ENCODE assay signal across 8 mouse cellular contexts in genomic region chr1:191573906-191574639, GRCm38 (mm10). TPM values are rescaled to one million over a fixed set of nuclear protein-coding genes. Genes with fewer than 3 reads are reported as not detected.
DNase-seq lines count a peak whose midpoint lies in the region; ATAC-seq and TF ChIP-seq lines count a peak whose summit lies in the region.

No protein-coding gene starts in this region.

- no peak for DNase-seq in heart, postnatal 14 days
- no peak for DNase-seq in G1E (ENCODE audit: low spot score)
- DNase-seq in liver, postnatal 0 days: no peak
- no peak for DNase-seq in urinary bladder, postnatal 4 days (ENCODE audit: low spot score in 2 of 2)
- DNase-seq in left cerebral cortex, adult 2 months (ENCODE audit: extremely low spot score in 1 of 2, low spot score in 2 of 2): no peak
- DNase-seq in left cerebral cortex, postnatal 10 days (ENCODE audit: extremely low spot score in 1 of 2, low spot score in 2 of 2): no peak

- TF ChIP-seq CTCF in G1E (IDR thresholded peaks at IDR 0.05; ENCODE audit: low read depth, low read length): no peak
- no peak for TF ChIP-seq CTCF in liver, postnatal 0 days (IDR thresholded peaks at IDR 0.05; ENCODE audit: low read depth)
- TF ChIP-seq CTCF in left cerebral cortex, adult 2 months (IDR thresholded peaks at IDR 0.05): no peak

- under 1% methylated on average over 13 of the region's 13 CpGs for whole genome bisulfite sequencing in heart, embryonic 16.5 days
- WGBS in forebrain, embryonic 13.5 days: 1% methylated on average over 13 of the region's 13 CpGs
- WGBS in liver, postnatal 0 days (ENCODE audit: insufficient replicate concordance): 2% methylated on average over 13 of the region's 13 CpGs

- H3K36me3 ChIP-seq in heart, embryonic 16.5 days (ENCODE audit: control insufficient read depth, insufficient read depth): 0 out of 2 replicates have a peak, but pooled peaks cover 3% of the 10 kb centered on the region
- H3K36me3 ChIP-seq in G1E (replicated peaks): peaks cover 43% of the 10 kb centered on the region
- H3K36me3 ChIP-seq in forebrain, embryonic 13.5 days (ENCODE audit: poor library complexity, severe bottlenecking): peaks cover 13% of the 10 kb centered on the region
- peaks cover 4% of the 10 kb centered on the region; the same call in 1 of the 2 replicates for H3K36me3 ChIP-seq in liver, postnatal 0 days (replicated peaks; ENCODE audit: insufficient read depth, low read length)

- peaks cover 25% of the 10 kb centered on the region for H3K4me1 ChIP-seq in heart, embryonic 16.5 days (ENCODE audit: control insufficient read depth, insufficient read depth, low read length)
- peaks cover 44% of the 10 kb centered on the region for H3K4me1 ChIP-seq in G1E (ENCODE audit: insufficient read depth, low read depth, low read length)
- peaks cover 46% of the 10 kb centered on the region for H3K4me1 ChIP-seq in forebrain, embryonic 13.5 days
- peaks cover 25% of the 10 kb centered on the region for H3K4me1 ChIP-seq in liver, postnatal 0 days (ENCODE audit: insufficient read depth)

- H3K4me3 ChIP-seq in heart, embryonic 16.5 days (ENCODE audit: low read length): peak overlapping the region; percentile 94
- peak overlapping the region; percentile 87 for H3K4me3 ChIP-seq in G1E (ENCODE audit: low read depth, low read length)
- H3K4me3 ChIP-seq in forebrain, embryonic 13.5 days: peak overlapping the region; percentile 86
- H3K4me3 ChIP-seq in liver, postnatal 0 days (ENCODE audit: low read depth, low read length): peak overlapping the region; percentile 83
- H3K4me3 ChIP-seq in left cerebral cortex, adult 2 months: no peak overlapping the region

- peak overlapping the region; percentile 75 for H3K4me2 ChIP-seq in heart, embryonic 16.5 days (ENCODE audit: low read depth, low read length)
- peak overlapping the region; percentile 69 for H3K4me2 ChIP-seq in forebrain, embryonic 13.5 days
- H3K4me2 ChIP-seq in liver, postnatal 0 days (ENCODE audit: low read depth, low read length): peak overlapping the region; percentile 73

- H3K9ac ChIP-seq in heart, embryonic 16.5 days (ENCODE audit: low read length): peak overlapping the region; percentile 88
- peak overlapping the region; percentile 72 for H3K9ac ChIP-seq in forebrain, embryonic 13.5 days
- peak overlapping the region; percentile 81 for H3K9ac ChIP-seq in liver, postnatal 0 days (replicated peaks)

- peak overlapping the region; percentile 92 for H3K27ac ChIP-seq in heart, embryonic 16.5 days (ENCODE audit: low read length)
- H3K27ac ChIP-seq in forebrain, embryonic 13.5 days: peak overlapping the region; percentile 78; the same call in 1 of the 2 replicates
- H3K27ac ChIP-seq in liver, postnatal 0 days (ENCODE audit: low read depth): peak overlapping the region; percentile 76
- no peak overlapping the region for H3K27ac ChIP-seq in left cerebral cortex, adult 2 months

- no peak for ATAC-seq in heart, embryonic 16.5 days (replicated peaks; ENCODE audit: extremely low read depth, insufficient read depth, low FRiP score)
- no peak for ATAC-seq in G1E (ENCODE audit: extremely low read depth, insufficient number of reproducible peaks, low FRiP score, poor library complexity, severe bottlenecking)
- ATAC-seq in forebrain, embryonic 13.5 days: no peak
- no peak for ATAC-seq in liver, postnatal 0 days

- H3K9me3 ChIP-seq in heart, embryonic 16.5 days (replicated peaks; ENCODE audit: control insufficient read depth, low read length): no peaks in the 10 kb centered on the region
- no peaks in the 10 kb centered on the region for H3K9me3 ChIP-seq in G1E (replicated peaks)
- no peaks in the 10 kb centered on the region for H3K9me3 ChIP-seq in forebrain, embryonic 13.5 days (replicated peaks)
- no peaks in the 10 kb centered on the region for H3K9me3 ChIP-seq in liver, postnatal 0 days (ENCODE audit: low read length)

- intact Hi-C loops in heart, postnatal 14 days (cut with DNase I): no loop called here
- intact Hi-C loops in left cerebral cortex, adult 2 months (cut with DNase I): loop anchor here (10.0 kb wide), 1 partner anchor 331 kb away; the partner anchor contains the start of gene Slc30a1
- intact Hi-C loops in left cerebral cortex, postnatal 10 days (cut with DNase I): no loop called here

- TF ChIP-seq EP300 in liver, postnatal 0 days (IDR thresholded peaks at IDR 0.05; ENCODE audit: low read depth): no peak

- H3K27me3 ChIP-seq in heart, embryonic 16.5 days (ENCODE audit: control insufficient read depth, insufficient read depth, low read length): no peaks in the 10 kb centered on the region
- no peaks in the 10 kb centered on the region for H3K27me3 ChIP-seq in G1E (ENCODE audit: insufficient read depth, low read length)
- no peaks in the 10 kb centered on the region for H3K27me3 ChIP-seq in forebrain, embryonic 13.5 days
- no peaks in the 10 kb centered on the region for H3K27me3 ChIP-seq in liver, postnatal 0 days (ENCODE audit: insufficient read depth, low read length)

RNA-seq across cellular contexts. Expression of gene Dtl, which starts 1.3 kb away (rescaled TPM):
- 23.9 and 26.9 TPM in 2 replicates for polyA plus RNA-seq in heart, embryonic 16.5 days (2015; fragmentation: Nextera tagmentation; extraction: Ambion mirVana)
- total RNA-seq in heart, postnatal 14 days (2021): 1 to 10 TPM in 1 of 2 experiments, under 1 TPM in 1; 0.98 to 2.1 TPM
- total RNA-seq in G1E (2014; fragmentation: Nextera tagmentation) (138 and 139 TPM in 2 replicates), G1E (2017) (58.0 and 65.2 TPM in 2 replicates)
- polyA plus RNA-seq in G1E (2012): 15.8 and 19.7 TPM in 2 replicates
- polyA plus RNA-seq in forebrain, embryonic 13.5 days (2015; fragmentation: Nextera tagmentation; extraction: Ambion mirVana): 44.4 and 51.0 TPM in 2 replicates
- polyA plus RNA-seq in liver, postnatal 0 days (2015; fragmentation: Nextera tagmentation; extraction: Ambion mirVana): 10.7 and 11.8 TPM in 2 replicates
- total RNA-seq in left cerebral cortex, adult 2 months (2021): 1 to 10 TPM; 6.9 to 8.1 TPM
- total RNA-seq in left cerebral cortex, postnatal 10 days (2021): 1 to 10 TPM; 4.3 to 4.7 TPM

RNA-seq across cellular contexts. Expression of gene Ints7, which starts 1.4 kb away (rescaled TPM):
- 34.1 and 35.4 TPM in 2 replicates for polyA plus RNA-seq in heart, embryonic 16.5 days (2015; fragmentation: Nextera tagmentation; extraction: Ambion mirVana)
- total RNA-seq in heart, postnatal 14 days (2021): 10 to 100 TPM; 17.9 to 19.8 TPM
- total RNA-seq in G1E (2014; fragmentation: Nextera tagmentation) (25.9 and 28.0 TPM in 2 replicates), G1E (2017) (39.7 and 47.1 TPM in 2 replicates)
- 11.8 and 20.7 TPM in 2 replicates for polyA plus RNA-seq in G1E (2012)
- polyA plus RNA-seq in forebrain, embryonic 13.5 days (2015; fragmentation: Nextera tagmentation; extraction: Ambion mirVana): 57.9 and 62.9 TPM in 2 replicates
- polyA plus RNA-seq in liver, postnatal 0 days (2015; fragmentation: Nextera tagmentation; extraction: Ambion mirVana): 9.3 and 11.0 TPM in 2 replicates
- 10 to 100 TPM; 32.7 to 34.9 TPM for total RNA-seq in left cerebral cortex, adult 2 months (2021)
- total RNA-seq in left cerebral cortex, postnatal 10 days (2021): 10 to 100 TPM; 33.1 to 35.2 TPM

Comparison
In these comparisons a context has a peak if more than half of its experiments do, and no peak if none do; other contexts are left out.
1. RNA of gene Dtl, which starts 1.3 kb away (total RNA-seq): 58.0 to 139 TPM in G1E; 6.9 to 8.1 TPM in left cerebral cortex, adult 2 months, 4.3 to 4.7 TPM in left cerebral cortex, postnatal 10 days and 0.98 to 2.1 TPM in heart, postnatal 14 days; every median in the first group is over 4 times any median in the second.
2. Peak in every context shown above with its lines, with median percentiles within 50 percentile points of each other: H3K4me2 ChIP-seq and H3K9ac ChIP-seq.